Mouse (Mus musculus) Patski (cell line): Measurements from ENCODE around the gene Osbpl7. TPM values are rescaled to one million over a fixed set of nuclear protein-coding genes. Genes with fewer than 3 reads are reported as not detected.
A peak's percentile ranks its signal among the peaks of the same experiment; 100 is the strongest.

Experiments used
- ATAC-seq: fragments of 100-300 bp; one replicate; pipeline ENCODE4 v1.8.0; 2021
- CTCF ChIA-PET: fragments of 350-600 bp; sonication (Branson Sonifier 250); formaldehyde crosslinking; loops from one replicate; lab custom pipeline; 2022; ENCODE audit warnings: inconsistent platforms; lab: Charles Lee
- POLR2A ChIA-PET: fragments of 350-600 bp; sonication (Branson Sonifier 250); formaldehyde crosslinking; loops from one replicate; lab custom pipeline; 2022; ENCODE audit warnings: antibody characterized with exemption, inconsistent platforms; lab: Charles Lee
- DNase-seq: peaks from one replicate; pipeline ENCODE4 v3.0.0-alpha.2; 2011; ENCODE audit warnings: low read depth, low spot score
- H3K27me3 ChIP-seq: fragments of 371-371 bp; one replicate; pipeline ENCODE4 v1.5.1; 2021
- CTCF ChIP-seq: fragments of 100-300 bp; IDR thresholded peaks from one replicate; pipeline ENCODE4 v1.5.1; 2021
- in situ Hi-C: fragments of 300-500 bp; cut with MboI; formaldehyde crosslinking; loops from 3 replicates; pipeline ENCODE4 v1.11.1; 2018; ENCODE audit warnings: low pct_unique_long_range_greater_than_20kb, mixed read lengths
- polyA plus RNA-seq: library from polyadenylated mRNA; unstranded; gene quantifications from one replicate; pipeline ENCODE4 v1.2.3, GENCODE M21; 2021

The Osbpl7 gene
- polyA plus RNA-seq, 1 experiment from 2014 or later = 11.1 TPM

GRCm38 (mm10) chr11:97036141-97036540, 14.3 kb upstream of the Osbpl7 start:
- ATAC-seq (peak; percentile 29), DNase-seq (no peak)
- in situ Hi-C loops = no loop called here
- ChIA-PET POLR2A (interaction anchor here (0.6 kb wide), 1 partner anchor 962 kb away, joined by 3 read pairs; no protein-coding TSS in a partner anchor), CTCF (interaction anchor here (0.6 to 1.4 kb wide), 3 partner anchors 9 to 11 kb away, joined by 3 read pairs; no protein-coding TSS in a partner anchor)
- no peaks in the 10 kb centered on the region for H3K27me3 ChIP-seq
- no peak for TF ChIP-seq CTCF

DNA sequence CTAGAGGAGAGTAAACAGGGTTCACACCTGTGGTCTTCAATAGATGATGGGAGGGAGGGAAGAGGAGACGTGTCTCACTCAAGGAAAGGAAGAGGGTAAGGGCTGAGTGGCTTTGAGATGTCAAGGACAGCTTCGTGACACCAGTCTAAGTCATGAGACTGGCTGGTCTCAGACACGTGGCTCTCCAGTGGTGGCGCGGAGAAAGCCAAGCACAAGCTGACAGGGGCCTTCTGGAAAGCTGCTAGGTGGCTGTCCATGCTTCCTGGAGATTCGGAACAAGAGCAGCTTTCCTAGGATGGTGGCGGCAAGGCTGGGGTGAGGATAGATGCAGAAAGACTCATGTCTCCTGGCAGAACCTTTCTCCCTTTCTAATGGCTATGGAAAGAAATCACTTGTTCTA, 11.5 kb upstream of the Osbpl7 start:
- in situ Hi-C loops = no loop called here
- POLR2A ChIA-PET = no interaction called here
- no peak for DNase-seq
- ATAC-seq = no peak
- no peak for TF ChIP-seq CTCF
- no peaks in the 10 kb centered on the region for H3K27me3 ChIP-seq
- CTCF ChIA-PET = interaction anchor here (1.1 kb wide), 1 partner anchor 9 kb away, joined by 3 read pairs; the partner anchor contains the start of gene Scrn2

DNA sequence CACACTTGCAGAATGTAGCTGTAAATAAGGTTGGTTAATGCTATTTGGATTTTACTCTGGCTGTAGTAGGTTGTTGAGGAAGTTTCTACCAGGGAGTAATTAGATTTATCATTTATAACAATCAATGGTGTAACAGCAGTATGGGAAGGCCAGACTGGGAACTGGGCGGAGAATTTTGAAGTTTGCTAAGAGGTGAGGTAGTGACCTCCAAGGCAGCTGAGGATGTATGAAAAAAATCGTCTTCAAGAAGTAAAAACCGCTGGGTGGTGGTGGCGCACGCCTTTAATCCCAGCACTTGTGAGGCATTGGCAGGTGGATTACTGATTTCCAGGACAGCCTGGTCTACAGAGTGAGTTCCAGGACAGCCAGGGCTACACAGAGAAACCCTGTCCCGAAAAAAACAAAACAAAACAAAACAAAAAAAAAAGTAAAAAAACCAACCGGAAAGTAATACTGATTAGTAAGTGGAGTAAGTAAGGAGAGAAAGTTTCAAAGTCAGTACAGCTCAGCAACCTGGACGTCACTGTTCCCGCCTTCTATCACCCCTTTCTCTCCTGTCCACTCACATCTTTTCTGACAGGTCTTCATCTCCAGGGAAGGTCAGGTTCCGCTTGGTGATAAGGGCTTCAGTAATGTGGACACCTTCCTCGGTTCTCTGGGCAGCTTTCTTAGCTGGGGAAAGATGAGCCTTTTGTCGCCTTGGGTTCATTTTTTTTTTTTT, 10.0 kb upstream of the Osbpl7 start:
- ChIA-PET POLR2A (interaction anchor here (0.8 kb wide), 1 partner anchor 11 kb away, joined by 3 read pairs; the partner anchor contains the start of gene Scrn2), CTCF (interaction anchor here (1.0 to 2.0 kb wide), 4 partner anchors 9 to 14 kb away, joined by 3 to 9 read pairs (median 3); partner anchors contain the start of genes Osbpl7 and Scrn2)
- H3K27me3 ChIP-seq = no peaks in the 10 kb centered on the region
- DNase-seq = no peak
- ATAC-seq = no peak
- no peak for TF ChIP-seq CTCF
- in situ Hi-C loops = no loop called here

DNA sequence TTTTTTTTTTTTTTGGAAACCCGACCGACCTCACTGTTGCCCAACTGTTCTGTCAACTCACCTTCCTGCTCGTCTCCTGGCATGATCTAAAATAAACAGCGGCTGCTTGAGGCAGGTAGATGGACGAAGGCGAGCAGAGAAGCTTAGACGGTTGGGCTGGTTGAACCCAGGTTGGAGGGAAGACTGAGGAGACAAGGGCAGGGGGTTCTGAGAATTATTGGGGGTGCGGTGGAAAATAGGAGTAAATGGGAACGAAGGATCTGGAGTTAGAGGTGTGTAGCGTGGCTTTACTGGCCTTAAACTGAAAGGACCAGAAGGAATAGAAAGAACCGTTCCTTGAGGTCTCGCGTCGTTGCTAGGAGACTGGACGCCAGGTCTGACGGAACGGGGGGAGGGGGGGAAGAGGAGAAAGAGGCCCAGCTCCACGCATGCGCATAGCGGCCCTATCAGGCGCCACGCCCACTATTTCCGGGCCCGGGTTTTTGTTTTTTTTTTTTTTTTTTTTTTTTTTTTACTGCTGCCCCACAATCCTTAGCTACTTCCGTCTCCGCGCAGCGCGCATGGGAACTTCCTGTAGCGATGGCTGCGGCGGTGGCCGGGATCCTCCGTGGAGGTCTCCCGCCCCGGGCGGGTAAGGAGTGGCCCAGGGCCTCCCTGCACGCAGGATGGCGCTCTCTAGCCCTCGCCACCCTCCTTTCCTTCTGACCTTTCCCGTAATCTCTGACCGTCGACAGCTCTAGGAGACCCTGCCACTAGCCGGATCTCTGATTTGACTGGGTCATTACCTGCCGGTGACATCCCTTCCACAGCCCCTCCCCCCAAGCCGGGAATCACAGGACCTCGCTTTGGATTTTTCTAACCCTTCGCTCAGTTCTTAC, 9.2 kb upstream of the Osbpl7 start, which contains the start of the genes Lrrc46 and Mrpl10:
TSS of gene Lrrc46 (minus strand) at position 386 of the 878 bp plus-strand sequence.
TSS of gene Mrpl10 (plus strand) at position 539 of the 878 bp plus-strand sequence.
- in situ Hi-C loops = no loop called here
- POLR2A ChIA-PET = interaction anchor here (0.8 kb wide), 1 partner anchor 12 kb away, joined by 3 read pairs; the partner anchor contains the start of gene Scrn2
- DNase-seq (no peak), ATAC-seq (peak; percentile 47)
- no peaks in the 10 kb centered on the region for H3K27me3 ChIP-seq
- CTCF ChIA-PET = interaction anchor here (1.0 to 2.0 kb wide), 3 partner anchors 9 to 11 kb away, joined by 3 to 9 read pairs (median 3); partner anchors contain the start of genes Osbpl7 and Scrn2
- no peak for TF ChIP-seq CTCF

DNA sequence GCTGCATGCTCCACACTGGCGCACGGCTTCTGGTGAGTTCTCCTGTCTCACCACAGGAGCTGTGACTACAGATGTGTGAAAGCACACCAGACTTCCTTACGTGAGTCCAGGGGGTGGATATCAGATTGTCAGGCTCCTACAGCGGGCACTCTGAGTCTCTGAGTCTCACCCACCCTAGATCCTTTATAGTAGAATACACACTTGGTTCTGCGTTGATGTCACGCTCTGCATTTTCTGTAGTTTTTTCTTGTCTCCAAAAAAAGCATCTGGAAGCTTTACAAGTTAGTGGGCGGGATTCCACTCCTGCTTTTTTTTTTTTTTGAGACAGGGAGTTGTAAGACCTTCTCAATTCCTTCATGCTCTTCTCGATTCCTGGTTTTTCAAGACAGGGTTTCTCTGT, 5.5 kb upstream of the Osbpl7 start:
- H3K27me3 ChIP-seq = no peaks in the 10 kb centered on the region
- ATAC-seq (no peak), DNase-seq (no peak)
- no peak for TF ChIP-seq CTCF
- in situ Hi-C loops = no loop called here
- CTCF ChIA-PET = interaction anchor here (1.1 to 1.9 kb wide), 4 partner anchors 14 to 62 kb away, joined by 3 to 5 read pairs (median 4); partner anchors contain the start of genes Scrn2 and Sp2
- POLR2A ChIA-PET = no interaction called here

- ChIA-PET POLR2A (interaction anchor here (1.3 kb wide), 1 partner anchor 67 kb away, joined by 5 read pairs; no protein-coding TSS in a partner anchor), CTCF (interaction anchor here (0.9 to 1.9 kb wide), 5 partner anchors 13 to 173 kb away, joined by 3 to 5 read pairs (median 4); partner anchors contain the start of gene Scrn2)
- no peaks in the 10 kb centered on the region for H3K27me3 ChIP-seq
- ATAC-seq = no peak
- TF ChIP-seq CTCF = no peak
- no peak for DNase-seq
- in situ Hi-C loops = no loop called here
Observed at GRCm38 (mm10) chr11:97045861-97046260, 4.6 kb upstream of the Osbpl7 start.

GRCm38 (mm10) chr11:97048090-97048650, 2.3 kb upstream of the Osbpl7 start:
- in situ Hi-C loops = no loop called here
- no peak for TF ChIP-seq CTCF
- ATAC-seq (no peak), DNase-seq (no peak)
- CTCF ChIA-PET = no interaction called here
- H3K27me3 ChIP-seq = no peaks in the 10 kb centered on the region
- POLR2A ChIA-PET = interaction anchor here (0.6 kb wide), 1 partner anchor 1860 kb away, joined by 3 read pairs; no protein-coding TSS in a partner anchor

GRCm38 (mm10) chr11:97049492-97050085, 839 bp upstream of the Osbpl7 start:
- ChIA-PET POLR2A (no interaction called here), CTCF (no interaction called here)
- ATAC-seq = no peak
- no peaks in the 10 kb centered on the region for H3K27me3 ChIP-seq
- no peak for DNase-seq
- in situ Hi-C loops = no loop called here
- no peak for TF ChIP-seq CTCF

DNA sequence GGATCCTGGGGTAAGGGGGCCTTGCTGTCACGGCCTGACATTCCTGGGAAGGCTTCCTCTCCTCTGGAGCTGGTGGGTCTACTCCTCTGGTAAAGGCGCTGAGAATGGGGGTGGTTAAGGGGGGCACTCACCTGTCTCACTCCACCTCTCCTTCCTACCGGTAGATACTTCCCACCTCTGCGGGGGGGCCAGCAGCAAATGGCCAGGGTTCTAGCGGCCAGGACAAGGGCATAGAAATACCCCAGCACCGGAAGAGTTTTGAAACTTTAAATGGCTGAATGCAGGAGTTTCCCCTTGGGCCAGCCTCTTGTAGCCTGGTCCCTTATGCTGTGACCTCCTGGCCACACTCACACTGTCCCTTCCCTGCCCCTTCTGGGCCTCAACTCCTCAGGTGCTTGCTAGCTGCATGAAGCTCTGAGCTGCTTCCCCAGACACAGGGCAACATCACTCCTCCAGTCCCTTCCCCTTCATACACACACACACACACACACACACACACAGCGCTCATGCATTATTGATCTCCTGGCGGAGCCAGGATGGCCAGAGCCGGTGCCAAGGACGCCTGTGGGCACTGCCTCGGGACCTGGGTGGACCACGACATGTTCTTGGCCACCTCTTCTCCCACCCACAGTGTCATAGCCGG, 637 bp downstream of the Osbpl7 start:
- no peak for TF ChIP-seq CTCF
- POLR2A ChIA-PET = interaction anchor here (0.6 to 0.7 kb wide), 2 partner anchors 71 to 85 kb away, joined by 3 read pairs; no protein-coding TSS in a partner anchor
- in situ Hi-C loops = no loop called here
- CTCF ChIA-PET = interaction anchor here (0.9 to 1.0 kb wide), 2 partner anchors 10 to 21 kb away, joined by 3 to 4 read pairs; partner anchors contain the start of genes Lrrc46, Mrpl10 and Scrn2
- no peaks in the 10 kb centered on the region for H3K27me3 ChIP-seq
- DNase-seq (no peak), ATAC-seq (no peak)
